Mouse (Mus musculus) NIH3T3 (cell line): ENCODE data around the gene Acot8.
A peak's percentile ranks its signal among the peaks of the same experiment; 100 is the strongest.

Source experiments
- DNase-seq: peaks from one replicate; pipeline ENCODE4 v3.0.0-alpha.2; 2012; ENCODE audit warnings: low read depth

The Acot8 gene

DNA sequence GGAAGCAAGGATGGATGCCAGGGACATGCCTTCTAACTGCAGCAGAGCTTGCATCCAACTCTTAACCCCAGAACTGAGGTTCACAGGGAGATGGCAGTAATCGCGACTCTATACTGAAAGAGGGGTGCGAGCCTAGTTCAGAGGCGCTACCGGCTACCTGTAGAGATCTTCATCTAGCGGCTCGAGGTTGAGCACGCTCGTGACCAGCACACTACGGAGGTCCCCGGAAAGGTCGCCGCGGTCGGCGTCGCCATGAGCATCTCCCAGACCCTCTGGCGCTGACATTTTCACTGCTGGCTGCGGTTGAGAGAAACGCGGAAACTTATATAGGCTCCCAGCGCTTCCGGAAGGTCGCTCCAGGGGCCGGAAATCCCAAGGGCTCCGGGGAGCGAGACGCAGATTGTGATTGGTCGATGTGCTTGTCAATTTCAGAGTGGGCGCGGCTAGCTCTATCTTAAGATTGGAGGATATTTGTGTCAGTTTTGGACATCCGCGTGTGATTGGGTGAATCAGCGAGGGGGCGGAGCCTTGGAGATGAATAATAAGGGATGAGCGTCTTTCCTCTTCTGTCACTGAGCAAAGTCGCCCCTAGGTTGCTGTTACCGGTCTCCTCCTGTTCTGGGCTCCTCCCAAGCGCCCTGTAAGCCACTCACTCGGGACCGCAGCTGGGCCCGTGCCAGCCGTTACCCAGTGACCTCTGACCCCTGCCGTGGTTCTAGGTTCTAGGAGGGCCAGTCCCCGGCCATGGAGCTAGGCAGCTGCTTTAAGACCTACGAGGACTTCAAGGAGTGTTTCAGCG is at the start of gene Acot8, which contains the start of gene Zswim3:
Acot8 (minus strand) TSS at position 350 of the 799 bp plus-strand sequence.
Zswim3 (plus strand) TSS at position 566 of the 799 bp plus-strand sequence.
- peak; percentile 99 for DNase-seq

DNA sequence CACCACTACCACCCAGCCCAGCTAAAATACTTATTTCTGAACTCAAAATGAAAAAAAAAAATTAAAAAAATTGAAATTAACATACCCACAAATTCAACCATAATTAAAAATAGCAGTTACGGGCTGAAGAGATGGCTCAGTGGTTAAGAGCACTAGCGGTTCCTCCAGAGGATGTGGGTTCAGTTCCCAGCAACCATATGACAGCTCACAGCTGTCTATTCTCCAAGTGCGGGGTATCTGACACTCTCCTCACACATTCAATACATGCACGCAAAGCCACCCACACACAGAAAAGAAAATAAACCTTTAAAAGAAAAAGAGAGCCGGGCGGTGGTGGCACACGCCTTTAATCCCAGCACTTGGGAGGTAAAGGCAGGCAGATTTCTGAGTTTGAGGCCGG is 45.4 kb upstream of the Acot8 start:
- no peak for DNase-seq

DNA sequence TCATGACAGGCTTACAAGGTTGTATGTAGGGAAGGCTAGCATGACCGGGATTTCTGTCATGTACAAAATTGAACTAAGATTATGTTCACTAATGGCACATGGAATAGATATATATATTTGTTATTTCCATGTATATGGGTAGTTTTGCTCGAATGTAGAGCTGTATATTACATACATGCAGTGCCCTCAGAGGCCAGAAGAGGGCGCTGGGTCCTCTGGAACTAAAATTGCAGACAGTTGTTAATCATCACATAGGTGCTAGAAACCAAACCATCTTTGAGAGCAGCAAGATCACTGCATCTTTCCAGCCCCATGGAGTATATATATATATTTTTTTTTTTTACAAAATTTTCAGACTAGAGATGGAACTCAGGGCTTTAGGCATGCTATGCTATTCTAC is 41.1 kb upstream of the Acot8 start:
- DNase-seq: peak; percentile 51

GRCm38 (mm10) chr2:164835164-164835563 is 30.5 kb upstream of the Acot8 start:
- DNase-seq: no peak

DNA sequence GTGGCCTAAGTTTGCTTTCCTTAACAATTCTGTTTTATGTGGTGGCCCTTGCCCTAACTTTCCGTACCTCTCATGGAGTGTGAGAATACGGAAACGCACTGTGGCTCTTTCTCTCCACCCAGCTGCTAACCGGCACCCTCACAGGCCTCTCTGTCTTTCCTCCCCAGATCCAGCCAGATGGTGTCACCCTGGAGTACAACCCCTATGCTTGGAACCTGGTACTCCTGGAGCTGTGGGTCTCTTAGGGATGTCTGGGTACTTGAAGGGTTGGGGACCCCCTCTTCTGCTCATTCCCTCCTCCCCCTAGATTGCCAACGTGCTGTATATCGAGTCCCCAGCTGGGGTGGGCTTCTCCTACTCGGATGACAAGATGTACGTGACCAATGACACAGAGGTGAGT is 29.8 kb upstream of the Acot8 start:
- peak; percentile 60 for DNase-seq

- DNase-seq: peak; percentile 100
These were observed 28.8 kb upstream of the Acot8 start, which contains the start of gene Neurl2 for GRCm38 (mm10) chr2:164833314-164833959. Gene Neurl2, minus strand, starts transcription at chr2:164833456.

DNA sequence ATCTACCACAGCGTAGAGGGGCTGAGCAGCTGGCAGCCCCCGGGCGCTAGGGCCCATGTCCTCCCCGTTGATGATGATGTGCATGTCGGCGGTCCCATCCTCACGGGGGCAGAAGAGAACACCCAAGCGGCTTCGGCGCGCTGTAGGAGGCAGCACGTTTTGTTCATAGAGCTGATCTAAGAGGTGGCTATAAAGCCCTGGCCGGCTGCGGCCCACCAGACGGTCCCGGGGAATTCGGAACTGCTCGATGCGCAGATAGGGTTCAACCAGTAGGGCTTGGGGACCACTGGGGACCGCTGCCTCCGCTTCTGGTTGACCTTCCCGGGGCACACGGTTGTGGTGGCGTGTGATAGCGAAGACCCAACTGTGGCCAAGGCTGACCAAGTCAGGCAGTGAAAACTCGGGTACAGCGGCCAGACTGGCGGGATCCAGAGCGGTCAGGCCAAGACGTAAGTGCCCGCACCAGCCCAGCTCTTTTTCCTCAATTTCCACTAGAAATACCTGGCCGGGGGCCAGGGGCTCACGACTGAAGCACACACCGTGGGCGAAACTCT is 28.1 kb upstream of the Acot8 start, which contains the start of gene Ctsa:
Ctsa (plus strand) TSS at position 126 of the 554 bp plus-strand sequence.
- DNase-seq: peak; percentile 88

DNA sequence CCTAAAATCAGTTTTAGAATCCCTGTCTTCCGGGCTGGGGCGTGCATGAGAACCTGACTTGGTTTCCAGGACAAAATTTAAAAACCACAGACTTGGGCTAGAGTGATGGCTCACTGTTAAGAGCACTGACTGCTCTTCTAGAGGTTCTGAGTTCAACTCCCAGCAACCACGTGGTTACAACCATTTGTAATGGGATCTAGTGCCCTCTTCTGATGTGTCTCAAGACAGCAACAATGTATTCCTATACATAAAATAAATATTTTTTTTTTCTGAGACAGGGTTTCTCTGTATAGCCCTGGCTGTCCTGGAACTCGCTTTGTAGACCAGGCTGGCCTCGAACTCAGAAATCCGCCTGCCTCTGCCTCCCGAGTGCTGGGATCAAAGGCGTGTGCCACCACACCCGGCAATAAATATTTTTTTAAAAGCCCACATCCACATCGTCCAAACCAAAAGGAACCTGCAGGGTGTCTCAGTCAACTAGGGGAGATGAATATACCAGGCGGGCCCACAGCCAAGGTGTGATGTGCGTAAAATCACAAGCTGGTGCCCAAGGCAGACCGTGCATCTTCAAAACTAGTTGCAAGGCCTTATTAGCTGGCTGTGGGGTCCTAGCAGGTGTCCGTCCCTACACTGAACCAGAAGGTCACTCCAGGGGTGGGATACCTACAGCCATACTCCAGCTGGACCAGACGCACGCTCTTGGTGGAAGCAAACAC is 27.5 kb upstream of the Acot8 start:
- DNase-seq: peak; percentile 40

DNA sequence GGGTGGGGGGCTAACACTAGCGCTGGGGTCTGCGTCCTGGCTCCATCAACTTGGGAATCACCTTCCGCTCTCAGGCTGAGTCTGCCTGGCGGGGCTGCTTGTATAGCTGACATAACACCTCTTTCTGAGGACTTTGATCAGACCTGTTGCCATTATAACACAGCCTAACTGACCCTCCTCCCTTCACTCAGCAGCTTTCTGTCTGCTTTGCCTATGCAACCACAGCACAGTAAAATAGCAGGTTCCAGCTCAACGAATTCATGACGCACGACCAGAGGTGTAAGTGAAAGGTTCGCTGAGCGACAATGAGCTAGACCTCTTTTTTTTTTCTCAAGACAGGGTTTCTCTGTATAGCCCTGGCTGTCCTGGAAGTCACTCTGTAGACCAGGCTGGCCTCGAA is 26.3 kb upstream of the Acot8 start:
- no peak for DNase-seq

GRCm38 (mm10) chr2:164829090-164829489 is 24.4 kb upstream of the Acot8 start:
- DNase-seq: no peak

GRCm38 (mm10) chr2:164828437-164828836 is 23.8 kb upstream of the Acot8 start, which contains the start of gene Spata25:
Gene Spata25, minus strand, starts transcription at chr2:164828537.
- no peak for DNase-seq

DNA sequence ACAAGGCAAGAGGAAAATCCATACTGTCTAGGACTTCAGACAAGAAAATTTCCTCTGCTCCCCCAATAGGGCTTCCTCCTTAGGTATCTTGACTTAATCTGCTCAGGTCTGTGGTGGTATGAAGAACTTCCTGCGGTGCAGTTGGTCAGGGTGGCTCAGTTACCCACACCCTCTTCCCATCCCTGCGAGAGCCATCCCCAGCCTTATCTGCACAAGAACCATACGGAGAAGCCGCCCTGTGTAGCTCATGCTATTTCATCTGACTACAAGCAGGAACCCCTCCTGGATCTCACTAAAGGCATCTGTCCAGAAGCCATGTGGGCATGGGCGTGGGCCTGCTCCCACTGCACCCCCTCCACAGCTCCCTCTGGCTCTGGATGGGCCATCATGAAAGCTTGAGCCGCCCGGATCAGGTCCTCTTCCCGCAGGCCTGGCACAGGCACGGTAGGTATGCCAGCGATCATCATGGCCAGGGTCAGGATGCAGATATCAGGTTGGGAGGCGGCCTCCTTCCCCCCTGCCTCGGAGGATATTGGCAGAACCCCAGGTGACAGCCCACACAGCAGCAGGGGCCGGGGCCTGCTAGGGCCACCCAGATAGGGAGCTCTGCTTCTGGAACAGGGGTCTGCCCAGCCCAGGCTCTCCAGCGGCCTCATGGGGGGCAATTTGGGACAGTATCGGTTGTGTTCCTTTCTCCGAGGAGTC is 22.6 kb upstream of the Acot8 start:
- no peak for DNase-seq

DNA sequence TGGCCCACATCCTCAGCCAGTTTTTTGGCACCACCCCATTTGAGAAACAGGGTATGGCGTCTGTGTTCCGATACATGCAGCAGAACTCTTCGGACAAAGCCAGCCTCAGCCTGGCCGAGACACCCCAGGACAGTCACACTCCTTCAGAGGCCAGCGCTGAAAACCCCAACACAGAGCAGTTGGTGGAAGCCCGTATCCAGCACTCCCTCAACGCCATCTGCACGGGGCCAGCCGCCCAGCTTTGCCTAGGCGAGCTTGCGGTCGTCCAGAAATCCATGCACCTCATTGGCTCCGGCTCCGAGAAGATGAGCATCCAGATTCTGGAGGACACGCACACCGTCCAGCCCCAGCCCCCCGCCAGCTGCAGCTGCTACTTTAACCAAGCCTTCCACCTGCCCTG is 20.8 kb upstream of the Acot8 start:
- DNase-seq: no peak

GRCm38 (mm10) chr2:164823969-164824368 is 19.3 kb upstream of the Acot8 start:
- no peak for DNase-seq

DNA sequence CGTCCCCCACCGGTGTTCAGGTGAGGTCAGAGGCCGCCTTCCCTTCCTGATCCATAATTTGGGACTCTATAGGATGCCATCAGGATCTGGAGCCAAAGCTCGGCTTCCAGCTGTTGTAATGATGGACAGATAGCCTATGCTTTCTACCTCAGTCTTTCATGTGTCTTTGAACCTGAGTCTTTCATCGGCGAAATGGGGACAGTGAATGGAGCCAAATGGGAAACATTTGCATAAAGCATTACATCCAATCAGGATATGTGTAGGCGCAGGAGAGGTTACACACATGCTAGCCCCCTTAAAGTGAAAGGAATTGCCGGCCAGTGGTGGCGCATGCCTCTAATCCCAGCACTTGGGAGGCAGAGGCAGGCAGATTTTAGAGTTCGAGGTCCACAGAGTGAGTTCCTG is 18.5 kb upstream of the Acot8 start:
- DNase-seq: peak; percentile 65

GRCm38 (mm10) chr2:164822636-164823165 is 18.0 kb upstream of the Acot8 start, which contains the start of gene Zswim1:
Gene Zswim1, plus strand, starts transcription at chr2:164822686.
- peak; percentile 99 for DNase-seq

DNA sequence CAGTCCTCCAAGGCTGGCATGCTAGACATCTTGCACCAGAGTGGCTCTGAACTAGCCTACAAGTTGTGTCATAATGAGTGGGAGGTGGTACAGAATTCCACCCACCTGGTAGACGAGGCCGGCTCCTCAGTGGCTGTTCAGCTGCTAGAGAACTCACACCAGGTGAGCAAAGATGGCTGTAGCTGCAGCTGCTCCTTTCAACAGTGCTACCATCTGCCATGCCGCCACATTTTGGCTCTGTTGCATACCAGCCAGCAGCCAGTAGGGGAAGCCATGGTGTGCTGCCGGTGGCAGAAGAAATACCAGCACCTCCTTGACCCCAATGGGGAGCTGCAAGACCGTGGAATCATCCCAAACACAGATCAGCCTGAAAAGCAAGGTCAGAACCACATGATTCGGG is 16.4 kb upstream of the Acot8 start:
- no peak for DNase-seq

- DNase-seq: peak; percentile 36
These were observed 13.0 kb upstream of the Acot8 start for GRCm38 (mm10) chr2:164817703-164818102.

DNA sequence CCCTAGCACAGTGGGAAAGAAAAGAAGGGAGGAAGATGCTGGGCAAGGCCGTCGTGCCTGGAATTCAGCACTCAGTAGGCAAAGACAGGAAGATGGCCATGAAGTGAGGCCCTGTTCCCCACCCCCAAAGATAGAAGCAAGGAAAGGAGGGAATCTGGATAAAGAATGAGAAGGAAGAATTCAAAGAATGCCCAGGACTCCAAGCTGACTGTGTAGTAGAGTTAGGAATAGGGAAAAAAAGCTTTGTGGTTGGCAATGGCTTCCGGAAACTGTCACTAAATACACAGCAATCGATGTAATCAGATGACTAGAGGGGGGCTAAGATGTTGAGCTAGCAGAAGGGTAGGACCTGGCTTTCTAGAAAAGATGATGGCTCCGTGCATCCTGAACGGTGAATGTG is 12.5 kb upstream of the Acot8 start:
- DNase-seq: no peak

DNA sequence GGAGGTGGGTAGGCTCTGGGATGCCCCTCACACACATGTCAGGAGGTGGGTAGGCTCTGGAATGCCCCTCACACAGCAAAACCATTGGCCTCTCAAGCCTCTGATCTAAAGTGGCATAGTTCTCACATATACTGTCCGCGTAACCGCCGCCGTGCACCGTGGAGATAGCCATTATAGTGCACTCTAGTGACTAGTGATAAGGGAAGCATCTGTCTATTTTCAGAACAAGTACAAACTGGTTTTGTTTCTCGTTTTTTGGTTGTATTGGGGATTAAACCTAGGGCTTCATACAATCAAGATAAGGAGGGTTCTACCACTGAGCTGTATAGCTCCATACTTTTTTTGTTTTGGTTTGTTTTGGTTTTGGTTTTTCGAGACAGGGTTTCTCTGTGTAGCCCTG is 11.1 kb upstream of the Acot8 start:
- DNase-seq: no peak

- DNase-seq: no peak
These were observed 10.7 kb upstream of the Acot8 start for GRCm38 (mm10) chr2:164815348-164815747.
